ENCODE assay signal across 14 mouse cellular contexts in genomic region chr12:80191806-80192205, GRCm38 (mm10).
"Had no signal": no experiment of that assay in that cellular context is flagged by ENCODE, and none has a peak within 500 bp of the region (broad histone marks: within the 10 kb centered on the region; RNA-seq: fewer than 3 reads in every experiment).

No protein-coding gene starts in this region.

- DNase-seq: kidney, adult 9 months; layer of hippocampus, postnatal 36 days; lung, adult 18-20 months; lung, postnatal 10 days; lung, postnatal 4 days; midbrain, embryonic 14.5 days; thymus, adult 18-20 months; thymus, postnatal 4 days had no signal

- H3K4me3 ChIP-seq: left cerebral cortex, adult 2 months; liver, embryonic 15.5 days; lung, embryonic 15.5 days had no signal

- H3K9ac ChIP-seq: liver, embryonic 15.5 days; lung, embryonic 15.5 days had no signal

- H3K27ac ChIP-seq: kidney, postnatal 0 days; left cerebral cortex, adult 2 months; liver, embryonic 15.5 days; lung, embryonic 15.5 days had no signal

- H3K4me1 ChIP-seq: liver, embryonic 15.5 days; lung, embryonic 15.5 days had no signal

- H3K27me3 ChIP-seq: liver, embryonic 15.5 days; lung, embryonic 15.5 days had no signal

- H3K4me2 ChIP-seq: liver, embryonic 11.5 days; liver, embryonic 15.5 days; lung, embryonic 15.5 days; midbrain, embryonic 11.5 days had no signal

- H3K9me3 ChIP-seq: liver, embryonic 15.5 days; lung, embryonic 15.5 days had no signal
